Mouse (Mus musculus) thymus, postnatal 25 days (tissue): ENCODE measurements around the gene Abca4.
A peak's percentile ranks its signal among the peaks of the same experiment; 100 is the strongest.

ENCODE experiments used
- DNase-seq: peaks from one replicate; pipeline ENCODE4 v3.0.0; 2022

Gene Abca4

GRCm38 (mm10) chr3:122111141-122111981 lies 67.1 kb downstream of the Abca4 start:
- DNase-seq: no peak

GRCm38 (mm10) chr3:122118651-122119214 lies 74.5 kb downstream of the Abca4 start:
- DNase-seq: no peak

- no peak for DNase-seq
These were observed 75.5 kb downstream of the Abca4 start for GRCm38 (mm10) chr3:122119733-122120132.

- DNase-seq: no peak
These were observed 76.0 kb downstream of the Abca4 start for GRCm38 (mm10) chr3:122120217-122120616.

GRCm38 (mm10) chr3:122122127-122122663 lies 78.0 kb downstream of the Abca4 start:
- peak; percentile 67 for DNase-seq

GRCm38 (mm10) chr3:122122838-122123237 lies 78.6 kb downstream of the Abca4 start:
- no peak for DNase-seq

- no peak for DNase-seq
These were observed 84.8 kb downstream of the Abca4 start for GRCm38 (mm10) chr3:122128999-122129493.

GRCm38 (mm10) chr3:122130771-122131170 lies 86.5 kb downstream of the Abca4 start:
- no peak for DNase-seq

GRCm38 (mm10) chr3:122131633-122132032 lies 87.4 kb downstream of the Abca4 start:
- DNase-seq: no peak

- no peak for DNase-seq
These were observed 89.0 kb downstream of the Abca4 start for GRCm38 (mm10) chr3:122133255-122133654.

GRCm38 (mm10) chr3:122133840-122134239 lies 89.6 kb downstream of the Abca4 start:
- DNase-seq: no peak

GRCm38 (mm10) chr3:122140589-122141400 lies 96.6 kb downstream of the Abca4 start:
- peak; percentile 28 for DNase-seq

GRCm38 (mm10) chr3:122142256-122142922 lies 98.1 kb downstream of the Abca4 start:
- DNase-seq: no peak

- no peak for DNase-seq
These were observed 99.2 kb downstream of the Abca4 start for GRCm38 (mm10) chr3:122143432-122143831.

- DNase-seq: no peak
These were observed 101.2 kb downstream of the Abca4 start for GRCm38 (mm10) chr3:122145430-122145829.

- DNase-seq: no peak
These were observed 106.6 kb downstream of the Abca4 start for GRCm38 (mm10) chr3:122150836-122151235.

GRCm38 (mm10) chr3:122152431-122152830 lies 108.2 kb downstream of the Abca4 start:
- DNase-seq: no peak

GRCm38 (mm10) chr3:122154080-122154479 lies 109.8 kb downstream of the Abca4 start:
- DNase-seq: no peak

GRCm38 (mm10) chr3:122159447-122159846 lies 115.2 kb downstream of the Abca4 start:
- no peak for DNase-seq

- DNase-seq: peak; percentile 49
These were observed 125.5 kb downstream of the Abca4 start for GRCm38 (mm10) chr3:122169616-122170178.

GRCm38 (mm10) chr3:122170621-122171309 lies 126.5 kb downstream of the Abca4 start:
- no peak for DNase-seq
